Mouse (Mus musculus): ENCODE results near the gene Scgb2b27. TPM values are rescaled to one million over a fixed set of nuclear protein-coding genes. Genes with fewer than 3 reads are reported as not detected.
"Not testable (repeated sequence)": the region's sequence is repeated elsewhere in the genome, so short reads cannot be mapped to it uniquely, and the experiment has no call there.

Gene Scgb2b27
- not detected in 2 replicates for polyA plus RNA-seq (2015; fragmentation: Nextera tagmentation; extraction: Ambion mirVana)

GRCm38 (mm10) chr7:34013842-34014241, at the start of gene Scgb2b27:
Gene Scgb2b27 (minus strand): TSS chr7:34013942.
- WGBS = 70% methylated on average over 4 of the region's 4 CpGs
- H3K9me3 ChIP-seq = no peaks in the 10 kb centered on the region
- H3K27ac ChIP-seq = no peak within 1 kb of the TSS
- H3K4me2 ChIP-seq = no peak within 1 kb of the TSS
- H3K9ac ChIP-seq = no peak within 1 kb of the TSS
- H3K4me1 ChIP-seq = no peaks in the 10 kb centered on the region
- no peaks in the 10 kb centered on the region for H3K36me3 ChIP-seq
- ATAC-seq (ENCODE audit: insufficient read depth, low FRiP score, low read depth) = no peak
- H3K27me3 ChIP-seq (replicated peaks) = no peaks in the 10 kb centered on the region
- H3K4me3 ChIP-seq (replicated peaks) = no peak within 1 kb of the TSS

GRCm38 (mm10) chr7:34036076-34036815, 22.5 kb upstream of the Scgb2b27 start:
- H3K9ac ChIP-seq; H3K27ac ChIP-seq; H3K4me3 ChIP-seq (replicated peaks); ATAC-seq (ENCODE audit: insufficient read depth, low FRiP score, low read depth); H3K27me3 ChIP-seq (replicated peaks); H3K4me1 ChIP-seq; H3K9me3 ChIP-seq; H3K36me3 ChIP-seq; H3K4me2 ChIP-seq: not testable (repeated sequence)
- WGBS = 90% methylated on average over 11 of the region's 11 CpGs

GRCm38 (mm10) chr7:34034579-34034978, 20.8 kb upstream of the Scgb2b27 start:
- H3K27me3 ChIP-seq (replicated peaks); H3K27ac ChIP-seq; H3K36me3 ChIP-seq; ATAC-seq (ENCODE audit: insufficient read depth, low FRiP score, low read depth); H3K4me2 ChIP-seq; H3K4me3 ChIP-seq (replicated peaks); H3K9ac ChIP-seq; H3K4me1 ChIP-seq; H3K9me3 ChIP-seq: not testable (repeated sequence)
- WGBS = 82% methylated on average over 4 of the region's 4 CpGs

GRCm38 (mm10) chr7:34030026-34030425, 16.3 kb upstream of the Scgb2b27 start:
- Histone ChIP-seq H3K9ac (no peak overlapping the region), H3K4me1 (no peaks in the 10 kb centered on the region), H3K36me3 (no peaks in the 10 kb centered on the region), H3K4me2 (no peak overlapping the region), H3K9me3 (no peaks in the 10 kb centered on the region), H3K27ac (no peak overlapping the region), H3K4me3 (replicated peaks) (no peak overlapping the region), H3K27me3 (replicated peaks) (no peaks in the 10 kb centered on the region)
- no peak for ATAC-seq (ENCODE audit: insufficient read depth, low FRiP score, low read depth)
- WGBS = 90% methylated on average over 11 of the region's 11 CpGs

- H3K27ac ChIP-seq; ATAC-seq (ENCODE audit: insufficient read depth, low FRiP score, low read depth); H3K27me3 ChIP-seq (replicated peaks); H3K4me1 ChIP-seq; H3K9me3 ChIP-seq; H3K9ac ChIP-seq; H3K4me2 ChIP-seq; H3K4me3 ChIP-seq (replicated peaks); H3K36me3 ChIP-seq: not testable (repeated sequence)
- 84% methylated on average over 9 of the region's 9 CpGs for WGBS
These were observed 13.5 kb upstream of the Scgb2b27 start for GRCm38 (mm10) chr7:34027202-34027601.

- no peak for ATAC-seq (ENCODE audit: insufficient read depth, low FRiP score, low read depth)
- H3K9ac ChIP-seq = no peak overlapping the region
- no peaks in the 10 kb centered on the region for H3K27me3 ChIP-seq (replicated peaks)
- H3K27ac ChIP-seq = no peak overlapping the region
- WGBS = 78% methylated on average over 4 of the region's 4 CpGs
- no peak overlapping the region for H3K4me2 ChIP-seq
- no peaks in the 10 kb centered on the region for H3K4me1 ChIP-seq
- H3K9me3 ChIP-seq = no peaks in the 10 kb centered on the region
- no peaks in the 10 kb centered on the region for H3K36me3 ChIP-seq
- H3K4me3 ChIP-seq (replicated peaks) = no peak overlapping the region
These were observed 11.9 kb upstream of the Scgb2b27 start for GRCm38 (mm10) chr7:34025641-34026040.

GRCm38 (mm10) chr7:34021183-34021582, 7.4 kb upstream of the Scgb2b27 start, which contains the start of gene Scgb1b27:
Gene Scgb1b27 (plus strand): TSS chr7:34021483.
- not testable (repeated sequence) for H3K27ac ChIP-seq; H3K4me2 ChIP-seq; ATAC-seq (ENCODE audit: insufficient read depth, low FRiP score, low read depth); H3K9me3 ChIP-seq; H3K36me3 ChIP-seq; H3K4me1 ChIP-seq; H3K9ac ChIP-seq; H3K4me3 ChIP-seq (replicated peaks); H3K27me3 ChIP-seq (replicated peaks)
- WGBS = 96% methylated on average over 1 of the region's 1 CpGs

GRCm38 (mm10) chr7:33982281-33982680, 31.5 kb downstream of the Scgb2b27 start:
- H3K27ac ChIP-seq; H3K4me3 ChIP-seq (replicated peaks); H3K9me3 ChIP-seq; H3K36me3 ChIP-seq; H3K4me2 ChIP-seq; H3K4me1 ChIP-seq; H3K27me3 ChIP-seq (replicated peaks); ATAC-seq (ENCODE audit: insufficient read depth, low FRiP score, low read depth); H3K9ac ChIP-seq: not testable (repeated sequence)
- WGBS = 23% methylated on average over 8 of the region's 9 CpGs

Other genes starting within 250 kb of the Scgb2b27 start
- not detected in 2 replicates for gene Scgb2b26, start 68.9 kb downstream of the Scgb2b27 start, polyA plus RNA-seq (2015; fragmentation: Nextera tagmentation; extraction: Ambion mirVana)
- gene Scgb1b27, start 7.5 kb upstream of the Scgb2b27 start, polyA plus RNA-seq (2015; fragmentation: Nextera tagmentation; extraction: Ambion mirVana) = not detected in 2 replicates
- gene Scgb1b30, start 81.5 kb upstream of the Scgb2b27 start, polyA plus RNA-seq (2015; fragmentation: Nextera tagmentation; extraction: Ambion mirVana) = not detected in 2 replicates
- gene Wtip, start 119.3 kb upstream of the Scgb2b27 start, polyA plus RNA-seq (2015; fragmentation: Nextera tagmentation; extraction: Ambion mirVana) = 6.8 and 7.2 TPM in 2 replicates
- 175 and 181 TPM in 2 replicates for gene Uba2, start 155.7 kb upstream of the Scgb2b27 start, polyA plus RNA-seq (2015; fragmentation: Nextera tagmentation; extraction: Ambion mirVana)
- 54.4 and 65.0 TPM in 2 replicates for gene Pdcd2l, start 182.7 kb upstream of the Scgb2b27 start, polyA plus RNA-seq (2015; fragmentation: Nextera tagmentation; extraction: Ambion mirVana)
- gene Gpi1, start 216.4 kb upstream of the Scgb2b27 start, polyA plus RNA-seq (2015; fragmentation: Nextera tagmentation; extraction: Ambion mirVana) = 288 and 338 TPM in 2 replicates
- not detected in 2 replicates for gene Gm6096, start 237.1 kb upstream of the Scgb2b27 start, polyA plus RNA-seq (2015; fragmentation: Nextera tagmentation; extraction: Ambion mirVana)